Mouse (Mus musculus): ENCODE results near the gene Olfr111. TPM values are rescaled to one million over a fixed set of nuclear protein-coding genes. Genes with fewer than 3 reads are reported as not detected.
"Not testable (repeated sequence)": the region's sequence is repeated elsewhere in the genome, so short reads cannot be mapped to it uniquely, and the experiment has no call there.

The Olfr111 gene
- polyA plus RNA-seq (2015; fragmentation: Nextera tagmentation; extraction: Ambion mirVana), result not detected in 2 replicates

DNA sequence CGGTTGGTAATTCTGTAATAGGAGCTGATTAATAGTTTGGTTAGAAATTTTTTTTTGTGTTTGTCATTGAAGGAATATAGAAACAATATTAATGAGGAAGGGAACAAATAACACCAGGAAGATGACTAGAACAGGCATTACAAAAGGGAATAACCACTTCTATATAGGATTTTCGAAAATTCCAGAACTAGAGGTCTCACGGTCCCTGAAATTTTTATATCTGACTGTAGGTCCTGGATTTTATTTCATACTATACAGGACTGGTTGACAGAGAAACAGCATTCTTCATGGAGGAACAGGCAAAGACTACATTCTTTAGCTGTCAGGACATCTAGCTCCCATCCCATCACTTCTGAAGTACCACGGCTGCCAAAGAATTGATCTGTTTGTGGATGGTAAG, at the start of gene Olfr111:
Gene Olfr111, plus strand, starts transcription at position 301 of the 400 bp plus-strand sequence.
- H3K36me3 ChIP-seq (ENCODE audit: insufficient read depth, low read length), result no peaks in the 10 kb centered on the region
- WGBS, result 85% methylated on average over 4 of the region's 4 CpGs

GRCm38 (mm10) chr17:37458616-37459015, 49.2 kb upstream of the Olfr111 start, which contains the start of gene Olfr109:
Olfr109 (plus strand) TSS chr17:37458916.
- Histone ChIP-seq H3K9ac (replicated peaks; ENCODE audit: low read length) (no peak within 1 kb of the TSS), H3K4me3 (ENCODE audit: low read length) (no peak within 1 kb of the TSS), H3K27me3 (ENCODE audit: insufficient read depth, low read length) (no peaks in the 10 kb centered on the region), H3K36me3 (ENCODE audit: insufficient read depth, low read length) (no peaks in the 10 kb centered on the region), H3K4me2 (replicated peaks; ENCODE audit: low read depth, low read length) (no peak within 1 kb of the TSS), H3K4me1 (ENCODE audit: insufficient read depth, low read length) (no peaks in the 10 kb centered on the region), H3K9me3 (ENCODE audit: low read length) (no peaks in the 10 kb centered on the region), H3K27ac (ENCODE audit: low read length) (no peak within 1 kb of the TSS)
- WGBS, result 82% methylated on average over 1 of the region's 1 CpGs
- no peak for ATAC-seq (ENCODE audit: low FRiP score, low TSS enrichment)

More for the DNA sequence above, at the start of gene Olfr111:
- Histone ChIP-seq H3K9me3 (ENCODE audit: low read length) (no peaks in the 10 kb centered on the region), H3K27ac (ENCODE audit: low read length) (no peak within 1 kb of the TSS), H3K4me2 (replicated peaks; ENCODE audit: low read depth, low read length) (no peak within 1 kb of the TSS), H3K4me3 (ENCODE audit: low read length) (no peak within 1 kb of the TSS), H3K4me1 (ENCODE audit: insufficient read depth, low read length) (no peaks in the 10 kb centered on the region), H3K27me3 (ENCODE audit: insufficient read depth, low read length) (no peaks in the 10 kb centered on the region), H3K9ac (replicated peaks; ENCODE audit: low read length) (no peak within 1 kb of the TSS)
- ATAC-seq (ENCODE audit: low FRiP score, low TSS enrichment), result no peak

GRCm38 (mm10) chr17:37483452-37483851, 24.4 kb upstream of the Olfr111 start, which contains the start of gene H2-M2:
H2-M2 (minus strand) TSS chr17:37483552.
- peaks cover 3% of the 10 kb centered on the region; the same call in 1 of the 2 replicates for H3K9me3 ChIP-seq (ENCODE audit: low read length)
- H3K4me1 ChIP-seq (ENCODE audit: insufficient read depth, low read length), result no peaks in the 10 kb centered on the region
- H3K36me3 ChIP-seq (ENCODE audit: insufficient read depth, low read length), result no peaks in the 10 kb centered on the region
- no peak within 1 kb of the TSS for H3K27ac ChIP-seq (ENCODE audit: low read length)
- no peak within 1 kb of the TSS for H3K9ac ChIP-seq (replicated peaks; ENCODE audit: low read length)
- H3K4me2 ChIP-seq (replicated peaks; ENCODE audit: low read depth, low read length), result no peak within 1 kb of the TSS
- no peaks in the 10 kb centered on the region for H3K27me3 ChIP-seq (ENCODE audit: insufficient read depth, low read length)
- no peak for ATAC-seq (ENCODE audit: low FRiP score, low TSS enrichment)
- WGBS, result 85% methylated on average over 2 of the region's 2 CpGs
- no peak within 1 kb of the TSS for H3K4me3 ChIP-seq (ENCODE audit: low read length)

DNA sequence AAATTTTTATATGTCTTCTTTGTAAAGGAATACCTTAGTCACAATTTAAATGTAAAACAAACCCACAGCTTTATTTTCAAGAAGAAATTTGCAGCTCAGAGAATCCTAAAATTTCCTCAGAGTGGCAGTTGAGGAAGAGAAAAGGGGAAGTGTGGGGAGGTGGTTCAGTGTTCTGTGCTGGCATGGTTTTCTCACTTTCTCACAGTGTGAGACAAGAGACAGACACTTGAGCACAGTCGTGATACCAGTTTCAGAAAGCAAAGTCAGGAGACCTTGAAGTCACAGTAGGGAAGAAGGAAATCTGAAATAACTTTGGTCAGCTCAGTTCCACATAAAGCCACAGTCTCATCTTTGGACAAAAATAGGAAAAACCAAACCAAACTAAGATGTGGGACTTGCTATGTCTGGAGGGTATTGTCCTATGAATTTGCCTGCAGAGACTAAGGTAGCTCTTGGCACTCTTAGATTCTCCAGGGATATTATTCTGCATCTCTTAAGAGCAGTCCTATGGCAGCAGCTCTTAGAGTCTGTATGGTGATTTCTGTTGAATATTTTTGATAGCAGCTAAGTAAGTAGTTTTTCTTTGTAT, 15.8 kb upstream of the Olfr111 start, which contains the start of gene Olfr110:
Gene Olfr110, plus strand, starts transcription at position 539 of the 589 bp plus-strand sequence.
- H3K27me3 ChIP-seq (ENCODE audit: insufficient read depth, low read length), result no peaks in the 10 kb centered on the region
- WGBS, result 82% methylated on average over 1 of the region's 1 CpGs
- H3K9me3 ChIP-seq (ENCODE audit: low read length), result no peaks in the 10 kb centered on the region
- no peak within 1 kb of the TSS for H3K9ac ChIP-seq (replicated peaks; ENCODE audit: low read length)
- H3K4me1 ChIP-seq (ENCODE audit: insufficient read depth, low read length), result no peaks in the 10 kb centered on the region
- H3K4me3 ChIP-seq (ENCODE audit: low read length), result no peak within 1 kb of the TSS
- no peaks in the 10 kb centered on the region for H3K36me3 ChIP-seq (ENCODE audit: insufficient read depth, low read length)
- H3K27ac ChIP-seq (ENCODE audit: low read length), result no peak within 1 kb of the TSS
- no peak within 1 kb of the TSS for H3K4me2 ChIP-seq (replicated peaks; ENCODE audit: low read depth, low read length)
- no peak for ATAC-seq (ENCODE audit: low FRiP score, low TSS enrichment)

DNA sequence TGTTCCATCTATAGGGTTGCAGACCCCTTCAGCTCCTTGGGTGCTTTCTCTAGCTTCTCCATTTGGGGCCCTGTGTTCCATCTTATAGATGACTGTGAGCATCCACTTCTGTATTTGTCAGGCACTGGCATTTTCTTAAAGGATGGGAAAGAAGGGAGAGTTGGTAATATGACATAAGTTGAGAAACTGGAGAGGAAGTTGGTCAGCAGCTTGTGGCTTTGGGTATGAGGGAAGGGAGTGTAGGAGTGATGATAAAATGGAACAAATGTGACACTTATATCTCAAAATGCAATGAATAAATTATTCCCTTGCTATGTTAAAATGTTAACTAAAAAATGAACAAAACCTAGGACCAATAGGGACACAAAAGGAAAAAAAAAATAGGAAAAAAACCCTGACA, 16.8 kb downstream of the Olfr111 start:
- not testable (repeated sequence) for H3K4me1 ChIP-seq (ENCODE audit: insufficient read depth, low read length); H3K4me3 ChIP-seq (ENCODE audit: low read length); H3K9ac ChIP-seq (replicated peaks; ENCODE audit: low read length); H3K27me3 ChIP-seq (ENCODE audit: insufficient read depth, low read length); H3K36me3 ChIP-seq (ENCODE audit: insufficient read depth, low read length); ATAC-seq (ENCODE audit: low FRiP score, low TSS enrichment); H3K4me2 ChIP-seq (replicated peaks; ENCODE audit: low read depth, low read length); H3K9me3 ChIP-seq (ENCODE audit: low read length); H3K27ac ChIP-seq (ENCODE audit: low read length)

- H3K9ac ChIP-seq (replicated peaks; ENCODE audit: low read length); ATAC-seq (ENCODE audit: low FRiP score, low TSS enrichment): not testable (repeated sequence)
- WGBS, result 59% methylated on average over 1 of the region's 1 CpGs
Measured at GRCm38 (mm10) chr17:37525427-37525826, 17.6 kb downstream of the Olfr111 start.

GRCm38 (mm10) chr17:37535173-37535572, 27.3 kb downstream of the Olfr111 start:
- Histone ChIP-seq H3K9ac (replicated peaks; ENCODE audit: low read length) (no peak overlapping the region), H3K9me3 (ENCODE audit: low read length) (no peaks in the 10 kb centered on the region), H3K27ac (ENCODE audit: low read length) (no peak overlapping the region), H3K4me2 (replicated peaks; ENCODE audit: low read depth, low read length) (no peak overlapping the region), H3K4me1 (ENCODE audit: insufficient read depth, low read length) (no peaks in the 10 kb centered on the region), H3K36me3 (ENCODE audit: insufficient read depth, low read length) (no peaks in the 10 kb centered on the region), H3K27me3 (ENCODE audit: insufficient read depth, low read length) (no peaks in the 10 kb centered on the region), H3K4me3 (ENCODE audit: low read length) (no peak overlapping the region)
- no peak for ATAC-seq (ENCODE audit: low FRiP score, low TSS enrichment)

More at GRCm38 (mm10) chr17:37525427-37525826, 17.6 kb downstream of the Olfr111 start:
- H3K9me3 ChIP-seq (ENCODE audit: low read length); H3K27me3 ChIP-seq (ENCODE audit: insufficient read depth, low read length); H3K27ac ChIP-seq (ENCODE audit: low read length); H3K4me1 ChIP-seq (ENCODE audit: insufficient read depth, low read length); H3K4me3 ChIP-seq (ENCODE audit: low read length); H3K36me3 ChIP-seq (ENCODE audit: insufficient read depth, low read length); H3K4me2 ChIP-seq (replicated peaks; ENCODE audit: low read depth, low read length): not testable (repeated sequence)

- not testable (repeated sequence) for ATAC-seq (ENCODE audit: low FRiP score, low TSS enrichment); H3K9ac ChIP-seq (replicated peaks; ENCODE audit: low read length); H3K9me3 ChIP-seq (ENCODE audit: low read length); H3K4me3 ChIP-seq (ENCODE audit: low read length); H3K36me3 ChIP-seq (ENCODE audit: insufficient read depth, low read length); H3K27ac ChIP-seq (ENCODE audit: low read length); H3K27me3 ChIP-seq (ENCODE audit: insufficient read depth, low read length); H3K4me2 ChIP-seq (replicated peaks; ENCODE audit: low read depth, low read length); H3K4me1 ChIP-seq (ENCODE audit: insufficient read depth, low read length)
- 63% methylated on average over 1 of the region's 1 CpGs for WGBS
Measured at GRCm38 (mm10) chr17:37538416-37538815, 30.6 kb downstream of the Olfr111 start.

GRCm38 (mm10) chr17:37541454-37542119, 33.8 kb downstream of the Olfr111 start:
- H3K9me3 ChIP-seq (ENCODE audit: low read length), result no peaks in the 10 kb centered on the region
- H3K36me3 ChIP-seq (ENCODE audit: insufficient read depth, low read length), result no peaks in the 10 kb centered on the region
- H3K4me1 ChIP-seq (ENCODE audit: insufficient read depth, low read length), result no peaks in the 10 kb centered on the region
- ATAC-seq (ENCODE audit: low FRiP score, low TSS enrichment), result no peak
- H3K9ac ChIP-seq (replicated peaks; ENCODE audit: low read length), result no peak overlapping the region
- 79% methylated on average over 4 of the region's 4 CpGs for WGBS
- H3K27ac ChIP-seq (ENCODE audit: low read length), result no peak overlapping the region
- H3K4me2 ChIP-seq (replicated peaks; ENCODE audit: low read depth, low read length), result no peak overlapping the region
- no peak overlapping the region for H3K4me3 ChIP-seq (ENCODE audit: low read length)
- H3K27me3 ChIP-seq (ENCODE audit: insufficient read depth, low read length), result no peaks in the 10 kb centered on the region

- H3K27me3 ChIP-seq (ENCODE audit: insufficient read depth, low read length), result no peaks in the 10 kb centered on the region
- 62% methylated on average over 3 of the region's 3 CpGs for WGBS
Measured at GRCm38 (mm10) chr17:37543800-37544435, 36.1 kb downstream of the Olfr111 start.

More at GRCm38 (mm10) chr17:37543800-37544435, 36.1 kb downstream of the Olfr111 start:
- Histone ChIP-seq H3K9ac (replicated peaks; ENCODE audit: low read length) (no peak overlapping the region), H3K36me3 (ENCODE audit: insufficient read depth, low read length) (no peaks in the 10 kb centered on the region), H3K4me3 (ENCODE audit: low read length) (no peak overlapping the region), H3K4me1 (ENCODE audit: insufficient read depth, low read length) (no peaks in the 10 kb centered on the region), H3K4me2 (replicated peaks; ENCODE audit: low read depth, low read length) (no peak overlapping the region), H3K9me3 (ENCODE audit: low read length) (no peaks in the 10 kb centered on the region), H3K27ac (ENCODE audit: low read length) (no peak overlapping the region)
- ATAC-seq (ENCODE audit: low FRiP score, low TSS enrichment), result no peak

Data from kidney, embryonic 16.5 days (tissue).